Mouse (Mus musculus): ENCODE measurements around the gene Cask. TPM values are rescaled to one million over a fixed set of nuclear protein-coding genes. Genes with fewer than 3 reads are reported as not detected.

The Cask gene
- polyA plus RNA-seq, 2 experiments: 1.5 to 1.6 TPM

- TF ChIP-seq CTCF (IDR thresholded peaks at IDR 0.05; ENCODE audit: low read depth) (no peak), EP300 (IDR thresholded peaks at IDR 0.05; ENCODE audit: low read depth) (no peak)
- Histone ChIP-seq H3K27me3 (ENCODE audit: control insufficient read depth, insufficient read depth, low read length) (no peaks in the 10 kb centered on the region), H3K27ac (no peak overlapping the region), H3K9ac (replicated peaks) (no peak overlapping the region), H3K9me3 (ENCODE audit: control insufficient read depth, low read length) (no peaks in the 10 kb centered on the region), H3K36me3 (replicated peaks; ENCODE audit: control insufficient read depth, insufficient read depth, low read depth) (no peaks in the 10 kb centered on the region), H3K4me3 (ENCODE audit: insufficient read depth in 1 of 2, low read depth in 2 of 2, low read length in 2 of 2) (no peak overlapping the region), H3K4me1 (replicated peaks; ENCODE audit: control insufficient read depth in 2 of 2, insufficient read depth in 2 of 2, low read length in 1 of 2) (no peaks in the 10 kb centered on the region), H3K4me2 (ENCODE audit: low read depth) (no peak overlapping the region)
- DNase-seq (ENCODE audit: low read depth in 3 of 3, low spot score in 3 of 3) (no peak), ATAC-seq (ENCODE audit: insufficient read depth) (no peak)
- 63% methylated on average over 8 of the region's 9 CpGs for WGBS (ENCODE audit: insufficient replicate concordance)
Measured at GRCm38 (mm10) chrX:13859051-13859450, 7.9 kb upstream of the Cask start.

- no peak for DNase-seq (ENCODE audit: low read depth in 3 of 3, low spot score in 3 of 3)
- no peak for ATAC-seq (ENCODE audit: insufficient read depth)
- H3K27ac ChIP-seq: no peak overlapping the region
- 18% methylated on average over 1 of the region's 1 CpGs for WGBS (ENCODE audit: insufficient replicate concordance)
- no peaks in the 10 kb centered on the region for H3K36me3 ChIP-seq (replicated peaks; ENCODE audit: control insufficient read depth, insufficient read depth, low read depth)
- TF ChIP-seq CTCF (IDR thresholded peaks at IDR 0.05; ENCODE audit: low read depth) (no peak), EP300 (IDR thresholded peaks at IDR 0.05; ENCODE audit: low read depth) (no peak)
- no peaks in the 10 kb centered on the region for H3K9me3 ChIP-seq (ENCODE audit: control insufficient read depth, low read length)
- peak overlapping the region; percentile 80; the same call in 1 of the 2 replicates for H3K4me2 ChIP-seq (ENCODE audit: low read depth)
- peaks cover 0 to 2% of the 10 kb centered on the region in 2 experiments; a peak in 1 of 4 replicates for H3K4me1 ChIP-seq (replicated peaks; ENCODE audit: control insufficient read depth in 2 of 2, insufficient read depth in 2 of 2, low read length in 1 of 2)
- no peak overlapping the region for H3K9ac ChIP-seq (replicated peaks)
- no peaks in the 10 kb centered on the region; the same call in 1 of the 2 replicates for H3K27me3 ChIP-seq (ENCODE audit: control insufficient read depth, insufficient read depth, low read length)
- no peak overlapping the region for H3K4me3 ChIP-seq (ENCODE audit: insufficient read depth in 1 of 2, low read depth in 2 of 2, low read length in 2 of 2)
Measured at GRCm38 (mm10) chrX:13848473-13848872, 2.7 kb downstream of the Cask start.

- Histone ChIP-seq H3K9ac (replicated peaks) (peak overlapping the region; percentile 60; the same call in 1 of the 2 replicates), H3K27me3 (ENCODE audit: control insufficient read depth, insufficient read depth, low read length) (no peaks in the 10 kb centered on the region; the same call in 1 of the 2 replicates), H3K4me2 (ENCODE audit: low read depth) (peak overlapping the region; percentile 80), H3K4me3 (ENCODE audit: insufficient read depth in 1 of 2, low read depth in 2 of 2, low read length in 2 of 2) (peak overlapping the region; percentile 63 to 77), H3K9me3 (ENCODE audit: control insufficient read depth, low read length) (no peaks in the 10 kb centered on the region), H3K4me1 (replicated peaks; ENCODE audit: control insufficient read depth in 2 of 2, insufficient read depth in 2 of 2, low read length in 1 of 2) (peaks cover 0 to 2% of the 10 kb centered on the region in 2 experiments; a peak in 1 of 4 replicates), H3K27ac (no peak overlapping the region), H3K36me3 (replicated peaks; ENCODE audit: control insufficient read depth, insufficient read depth, low read depth) (no peaks in the 10 kb centered on the region)
- no peak for ATAC-seq (ENCODE audit: insufficient read depth)
- no peak for DNase-seq (ENCODE audit: low read depth in 3 of 3, low spot score in 3 of 3)
- 13% methylated on average over 7 of the region's 7 CpGs for WGBS (ENCODE audit: insufficient replicate concordance)
- TF ChIP-seq CTCF (IDR thresholded peaks at IDR 0.05; ENCODE audit: low read depth): no peak
- no peak for TF ChIP-seq EP300 (IDR thresholded peaks at IDR 0.05; ENCODE audit: low read depth)
Measured at GRCm38 (mm10) chrX:13847502-13847851, 3.7 kb downstream of the Cask start.

- TF ChIP-seq EP300 (IDR thresholded peaks at IDR 0.05; ENCODE audit: low read depth): no peak
- TF ChIP-seq CTCF (IDR thresholded peaks at IDR 0.05; ENCODE audit: low read depth): peak; percentile 36
Measured at GRCm38 (mm10) chrX:13846653-13847501, 4.3 kb downstream of the Cask start.

More at GRCm38 (mm10) chrX:13846653-13847501, 4.3 kb downstream of the Cask start:
- no peaks in the 10 kb centered on the region for H3K36me3 ChIP-seq (replicated peaks; ENCODE audit: control insufficient read depth, insufficient read depth, low read depth)
- DNase-seq (ENCODE audit: low read depth in 3 of 3, low spot score in 3 of 3) (peak; percentile 61 to 73 (median 66)), ATAC-seq (ENCODE audit: insufficient read depth) (peak; percentile 90)
- no peaks in the 10 kb centered on the region; the same call in 1 of the 2 replicates for H3K27me3 ChIP-seq (ENCODE audit: control insufficient read depth, insufficient read depth, low read length)
- peak overlapping the region; percentile 63 to 77 for H3K4me3 ChIP-seq (ENCODE audit: insufficient read depth in 1 of 2, low read depth in 2 of 2, low read length in 2 of 2)
- H3K9ac ChIP-seq (replicated peaks): peak overlapping the region; percentile 60
- WGBS (ENCODE audit: insufficient replicate concordance): 10% methylated on average over 54 of the region's 59 CpGs
- peak overlapping the region; percentile 80 for H3K4me2 ChIP-seq (ENCODE audit: low read depth)
- H3K4me1 ChIP-seq (replicated peaks; ENCODE audit: control insufficient read depth in 2 of 2, insufficient read depth in 2 of 2, low read length in 1 of 2): peaks cover 0 to 2% of the 10 kb centered on the region in 2 experiments; a peak in 1 of 4 replicates
- H3K27ac ChIP-seq: no peak overlapping the region
- H3K9me3 ChIP-seq (ENCODE audit: control insufficient read depth, low read length): no peaks in the 10 kb centered on the region
